Mouse (Mus musculus) ovary, postnatal 14 days (tissue): ENCODE data around the gene Dpp4.

Source experiments
- DNase-seq: peaks from one replicate; pipeline ENCODE4 v3.0.0; 2022; ENCODE audit warnings: low spot score

Dpp4 gene

GRCm38 (mm10) chr2:62412081-62412821 is at the start of gene Dpp4:
Gene Dpp4 (minus strand): TSS chr2:62412231.
- DNase-seq: no peak

GRCm38 (mm10) chr2:62460815-62461450 is 48.9 kb upstream of the Dpp4 start:
- no peak for DNase-seq

- no peak for DNase-seq
Observed at GRCm38 (mm10) chr2:62460231-62460710, 48.2 kb upstream of the Dpp4 start.

GRCm38 (mm10) chr2:62459241-62460174 is 47.5 kb upstream of the Dpp4 start:
- no peak for DNase-seq

- DNase-seq: no peak
Observed at GRCm38 (mm10) chr2:62458070-62458469, 46.0 kb upstream of the Dpp4 start.

GRCm38 (mm10) chr2:62454991-62455390 is 43.0 kb upstream of the Dpp4 start:
- no peak for DNase-seq

GRCm38 (mm10) chr2:62454033-62454432 is 42.0 kb upstream of the Dpp4 start:
- DNase-seq: no peak

- DNase-seq: no peak
Observed at GRCm38 (mm10) chr2:62450364-62450763, 38.3 kb upstream of the Dpp4 start.

GRCm38 (mm10) chr2:62449692-62450346 is 37.8 kb upstream of the Dpp4 start:
- no peak for DNase-seq

- DNase-seq: no peak
Observed at GRCm38 (mm10) chr2:62440802-62441544, 28.9 kb upstream of the Dpp4 start.

- no peak for DNase-seq
Observed at GRCm38 (mm10) chr2:62440083-62440482, 28.1 kb upstream of the Dpp4 start.

- no peak for DNase-seq
Observed at GRCm38 (mm10) chr2:62431245-62431795, 19.3 kb upstream of the Dpp4 start.

GRCm38 (mm10) chr2:62425941-62426340 is 13.9 kb upstream of the Dpp4 start:
- DNase-seq: no peak

GRCm38 (mm10) chr2:62423343-62423776 is 11.3 kb upstream of the Dpp4 start:
- DNase-seq: no peak

- no peak for DNase-seq
Observed at GRCm38 (mm10) chr2:62422515-62423342, 10.7 kb upstream of the Dpp4 start.

GRCm38 (mm10) chr2:62421229-62421628 is 9.2 kb upstream of the Dpp4 start:
- no peak for DNase-seq

- no peak for DNase-seq
Observed at GRCm38 (mm10) chr2:62420045-62420444, 8.0 kb upstream of the Dpp4 start.

GRCm38 (mm10) chr2:62417233-62417632 is 5.2 kb upstream of the Dpp4 start:
- no peak for DNase-seq

GRCm38 (mm10) chr2:62411211-62412080 is 585 bp downstream of the Dpp4 start:
- DNase-seq: no peak
